Mouse (Mus musculus) neural tube, embryonic 14.5 days (tissue): ENCODE results near the gene Gm4301. TPM values are rescaled to one million over a fixed set of nuclear protein-coding genes. Genes with fewer than 3 reads are reported as not detected.

ENCODE experiments used
- polyA plus RNA-seq: library from polyadenylated mRNA; unstranded; fragments of >200 nt; fragmentation: Nextera tagmentation; extraction: Ambion mirVana; gene quantifications from 2 replicates; pipeline ENCODE4 v1.2.1, GENCODE M21; 2014

Gm4301 gene
- polyA plus RNA-seq, 1 experiment from 2014 or later: not detected

Other genes starting within 250 kb of the Gm4301 start
- not detected in 2 replicates for gene Gm4302, start 5.2 kb downstream of the Gm4301 start, polyA plus RNA-seq
- not detected in 2 replicates for gene Gm4303, start 10.3 kb downstream of the Gm4301 start, polyA plus RNA-seq
- not detected in 2 replicates for gene Gm4305, start 15.4 kb downstream of the Gm4301 start, polyA plus RNA-seq
- gene Gm4307, start 25.7 kb downstream of the Gm4301 start, polyA plus RNA-seq: not detected in 2 replicates
- gene Gm4312, start 46.9 kb downstream of the Gm4301 start, polyA plus RNA-seq: not detected in 2 replicates
- 11.6 and 11.8 TPM in 2 replicates for gene Tmtc3, start 151.7 kb downstream of the Gm4301 start, polyA plus RNA-seq
- gene Cep290, start 151.9 kb downstream of the Gm4301 start, polyA plus RNA-seq: 7.6 and 9.1 TPM in 2 replicates